Mouse (Mus musculus) kidney, embryonic 16.5 days (tissue): ENCODE measurements around the gene Syt1. TPM values are rescaled to one million over a fixed set of nuclear protein-coding genes. Genes with fewer than 3 reads are reported as not detected.

ENCODE experiments used
- ATAC-seq: fragments of 200-750 bp; cut with Nextera tagmentation; 2 replicates; pipeline ENCODE4 v1.8.0; 2017; ENCODE audit warnings: moderate TSS enrichment; ENCODE audit not compliant: low FRiP score, low TSS enrichment
- H3K27ac ChIP-seq: fragments of 300-500 bp; sonication (generic); 2 replicates; pipeline ENCODE4 v1.5.1; 2014; ENCODE audit warnings: low read length
- H3K27me3 ChIP-seq: fragments of 300-500 bp; sonication (generic); 2 replicates; pipeline ENCODE4 v1.6.1; 2014; ENCODE audit warnings: low read length, control low read depth, mixed read lengths; ENCODE audit not compliant: insufficient read depth
- H3K36me3 ChIP-seq: fragments of 300-500 bp; sonication (generic); 2 replicates; pipeline ENCODE4 v1.6.1; 2014; ENCODE audit warnings: low read length, control low read depth, mixed read lengths; ENCODE audit not compliant: insufficient read depth
- H3K4me1 ChIP-seq: fragments of 300-500 bp; sonication (generic); 2 replicates; pipeline ENCODE4 v1.6.1; 2014; ENCODE audit warnings: low read length, control low read depth, mixed read lengths; ENCODE audit not compliant: insufficient read depth
- H3K4me2 ChIP-seq: fragments of 300-500 bp; sonication (generic); replicated peaks from 2 replicates; pipeline ENCODE4 v1.6.1; 2014; ENCODE audit warnings: low read depth, low read length
- H3K4me3 ChIP-seq: fragments of 300-500 bp; sonication (generic); 2 replicates; pipeline ENCODE4 v1.5.1; 2014; ENCODE audit warnings: mild to moderate bottlenecking, low read length
- H3K9ac ChIP-seq: fragments of 300-500 bp; sonication (generic); replicated peaks from 2 replicates; pipeline ENCODE4 v1.6.1; 2014; ENCODE audit warnings: low read length
- H3K9me3 ChIP-seq: fragments of 300-500 bp; sonication (generic); 2 replicates; pipeline ENCODE4 v1.6.1; 2016; ENCODE audit warnings: low read length, control low read depth
- WGBS: fragments of 180-500 bp; shearing (Covaris S2); extraction: QIAGEN DNeasy Blood & Tissue Kit; methylation state at CpG from one replicate; pipeline ENCODE4 v1.1.7; 2014; 5-methylcytosine and 5-hydroxymethylcytosine counted together
- polyA plus RNA-seq: library from polyadenylated mRNA; unstranded; fragments of >200 nt; fragmentation: Nextera tagmentation; extraction: Ambion mirVana; gene quantifications from 2 replicates; pipeline ENCODE4 v1.2.1, GENCODE M21; 2015

The Syt1 gene
- polyA plus RNA-seq, 1 experiment from 2014 or later, result 1.2 TPM

- H3K27ac ChIP-seq, result no peak overlapping the region
- whole genome bisulfite sequencing, result 79% methylated on average over 6 of the region's 6 CpGs
- no peaks in the 10 kb centered on the region for H3K4me1 ChIP-seq
- H3K36me3 ChIP-seq, result no peaks in the 10 kb centered on the region
- H3K27me3 ChIP-seq, result no peaks in the 10 kb centered on the region
- no peak overlapping the region for H3K4me3 ChIP-seq
- no peak for ATAC-seq
- H3K9me3 ChIP-seq, result no peaks in the 10 kb centered on the region
- no peak overlapping the region for H3K4me2 ChIP-seq
- no peak overlapping the region for H3K9ac ChIP-seq
These were observed 31.1 kb downstream of the Syt1 start for GRCm38 (mm10) chr10:108979660-108980059.

DNA sequence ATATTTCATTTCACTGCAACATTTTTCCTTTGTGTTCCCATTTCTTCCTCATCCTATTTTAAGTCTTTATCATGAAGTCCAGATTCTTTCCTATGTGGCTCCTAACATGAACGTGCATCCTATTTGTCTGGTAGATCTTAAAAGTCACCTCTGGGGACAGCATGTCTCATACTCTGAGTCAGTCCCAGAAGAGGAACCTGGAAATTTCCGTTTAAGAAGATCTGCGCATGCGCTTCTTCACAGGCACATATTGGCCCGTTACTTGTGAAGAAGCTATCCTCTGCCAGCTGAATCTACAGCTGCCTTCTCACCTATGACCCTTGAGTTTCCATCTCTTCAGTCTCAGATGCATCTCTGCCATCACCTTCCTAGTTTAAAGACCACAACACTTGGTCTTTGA, 55.8 kb downstream of the Syt1 start:
- no peak for ATAC-seq
- no peaks in the 10 kb centered on the region for H3K4me1 ChIP-seq
- no peaks in the 10 kb centered on the region for H3K9me3 ChIP-seq

DNA sequence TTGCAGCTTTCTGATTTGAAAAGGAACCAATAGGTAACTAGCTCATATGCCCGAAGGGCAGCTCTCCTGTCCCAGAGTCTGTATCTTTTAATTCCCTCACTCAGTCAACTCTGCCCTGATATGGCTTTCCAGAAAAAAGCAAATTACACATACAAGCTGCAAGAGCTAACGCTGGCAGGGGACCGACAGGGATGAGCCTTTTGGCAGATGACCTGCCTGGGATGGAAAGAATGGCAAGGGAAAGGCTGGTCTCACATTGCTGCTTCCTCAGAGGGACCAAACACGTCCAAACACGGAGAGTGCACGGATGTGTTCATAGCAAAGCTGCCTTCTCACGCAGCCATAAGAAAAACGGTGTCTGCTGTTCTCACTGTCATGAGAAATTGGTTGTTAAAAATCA, 58.6 kb downstream of the Syt1 start:
- H3K9me3 ChIP-seq, result no peaks in the 10 kb centered on the region
- H3K36me3 ChIP-seq, result no peaks in the 10 kb centered on the region
- H3K27me3 ChIP-seq, result no peaks in the 10 kb centered on the region
- WGBS, result 86% methylated on average over 8 of the region's 8 CpGs
- no peak overlapping the region for H3K4me3 ChIP-seq
- no peak overlapping the region for H3K4me2 ChIP-seq
- H3K9ac ChIP-seq, result no peak overlapping the region
- no peak for ATAC-seq
- no peaks in the 10 kb centered on the region for H3K4me1 ChIP-seq
- H3K27ac ChIP-seq, result no peak overlapping the region

More for the DNA sequence above, 55.8 kb downstream of the Syt1 start:
- H3K4me3 ChIP-seq, result no peak overlapping the region
- no peak overlapping the region for H3K9ac ChIP-seq
- no peak overlapping the region for H3K27ac ChIP-seq
- H3K27me3 ChIP-seq, result no peaks in the 10 kb centered on the region
- no peaks in the 10 kb centered on the region for H3K36me3 ChIP-seq
- WGBS, result 87% methylated on average over 5 of the region's 5 CpGs
- H3K4me2 ChIP-seq, result no peak overlapping the region

GRCm38 (mm10) chr10:108936838-108937430, 73.8 kb downstream of the Syt1 start:
- H3K4me3 ChIP-seq, result no peak overlapping the region
- no peaks in the 10 kb centered on the region for H3K27me3 ChIP-seq
- no peaks in the 10 kb centered on the region for H3K4me1 ChIP-seq
- no peak overlapping the region for H3K4me2 ChIP-seq
- H3K9me3 ChIP-seq, result no peaks in the 10 kb centered on the region
- H3K36me3 ChIP-seq, result no peaks in the 10 kb centered on the region
- H3K9ac ChIP-seq, result no peak overlapping the region
- H3K27ac ChIP-seq, result no peak overlapping the region
- no peak for ATAC-seq
- WGBS, result 67% methylated on average over 10 of the region's 10 CpGs

GRCm38 (mm10) chr10:108930299-108930698, 80.5 kb downstream of the Syt1 start:
- Histone ChIP-seq H3K4me3 (no peak overlapping the region), H3K9ac (no peak overlapping the region), H3K4me1 (no peaks in the 10 kb centered on the region), H3K27me3 (no peaks in the 10 kb centered on the region), H3K36me3 (no peaks in the 10 kb centered on the region), H3K4me2 (no peak overlapping the region), H3K9me3 (no peaks in the 10 kb centered on the region), H3K27ac (no peak overlapping the region)
- WGBS, result 27% methylated on average over 3 of the region's 3 CpGs
- ATAC-seq, result peak; percentile 93

DNA sequence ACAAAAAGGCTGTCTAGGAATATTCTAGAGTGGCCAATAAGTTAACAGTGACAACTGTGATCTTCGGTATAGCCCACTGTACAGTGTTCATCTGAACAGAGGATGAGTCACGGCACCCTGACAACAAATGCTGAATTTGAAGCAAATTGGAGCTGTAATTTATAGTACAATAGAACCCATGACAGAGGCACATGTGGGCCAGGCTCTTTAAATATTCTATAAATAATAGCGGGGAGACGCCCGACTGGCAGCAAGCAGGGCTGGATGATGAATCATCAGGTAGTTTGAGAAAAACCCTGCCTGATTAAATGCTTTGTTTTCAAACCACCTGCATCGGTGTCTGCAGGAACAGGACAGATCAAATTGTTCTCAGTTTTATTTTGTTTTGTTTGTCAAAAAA, 81.1 kb downstream of the Syt1 start:
- WGBS, result 37% methylated on average over 6 of the region's 6 CpGs
- ATAC-seq, result peak; percentile 31; the same call in 1 of the 2 replicates
- H3K4me2 ChIP-seq, result no peak overlapping the region
- no peaks in the 10 kb centered on the region for H3K36me3 ChIP-seq
- no peak overlapping the region for H3K27ac ChIP-seq
- no peak overlapping the region for H3K4me3 ChIP-seq
- H3K9ac ChIP-seq, result no peak overlapping the region
- no peaks in the 10 kb centered on the region for H3K27me3 ChIP-seq
- H3K9me3 ChIP-seq, result no peaks in the 10 kb centered on the region
- H3K4me1 ChIP-seq, result no peaks in the 10 kb centered on the region

DNA sequence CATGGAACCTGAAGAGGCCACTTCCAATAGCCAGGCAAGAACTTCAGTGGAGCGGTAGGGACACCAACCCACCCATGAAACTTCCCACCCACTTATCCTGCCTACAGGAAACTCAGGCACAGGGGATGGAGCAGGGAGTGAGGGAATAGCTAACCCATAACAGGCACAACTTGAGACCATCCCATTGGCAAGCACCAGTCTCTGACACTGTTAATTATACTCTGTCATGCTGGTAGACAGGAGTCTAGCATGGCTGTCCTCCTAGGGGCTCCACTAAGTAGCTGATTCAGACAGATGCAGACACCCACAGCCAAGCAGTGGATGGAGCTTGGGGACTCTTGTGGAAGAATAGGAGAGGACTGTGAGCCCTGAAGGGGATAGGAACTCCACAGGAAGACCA, 105.5 kb downstream of the Syt1 start:
- whole genome bisulfite sequencing, result 89% methylated on average over 1 of the region's 1 CpGs
- no peak for ATAC-seq

DNA sequence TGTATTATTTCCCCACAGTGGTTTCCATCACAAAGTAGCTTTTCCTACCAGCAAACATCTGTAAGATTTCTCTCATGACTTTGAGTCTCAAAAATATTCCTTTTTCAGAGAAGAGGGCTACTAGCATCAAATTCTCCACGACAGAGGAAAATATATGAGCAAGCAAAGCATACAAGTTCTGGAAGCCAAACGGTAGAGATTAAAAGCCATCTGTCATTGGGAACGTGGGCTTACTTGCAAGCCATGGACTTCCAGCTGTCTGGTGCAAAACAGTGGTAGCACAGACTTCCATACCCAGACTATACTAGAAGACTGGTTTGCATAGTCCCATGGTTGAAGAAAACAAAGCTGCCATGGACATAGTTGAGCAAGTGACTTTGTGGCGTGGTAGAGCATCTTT, 106.4 kb downstream of the Syt1 start:
- ATAC-seq, result no peak
- no peaks in the 10 kb centered on the region for H3K4me1 ChIP-seq
- H3K4me3 ChIP-seq, result no peak overlapping the region
- no peak overlapping the region for H3K27ac ChIP-seq
- no peaks in the 10 kb centered on the region for H3K36me3 ChIP-seq
- H3K9ac ChIP-seq, result no peak overlapping the region
- H3K4me2 ChIP-seq, result no peak overlapping the region
- 59% methylated on average over 4 of the region's 4 CpGs for WGBS
- no peaks in the 10 kb centered on the region for H3K9me3 ChIP-seq
- no peaks in the 10 kb centered on the region for H3K27me3 ChIP-seq

More for the DNA sequence above, 105.5 kb downstream of the Syt1 start:
- no peaks in the 10 kb centered on the region for H3K27me3 ChIP-seq
- H3K27ac ChIP-seq, result no peak overlapping the region
- no peaks in the 10 kb centered on the region for H3K4me1 ChIP-seq
- H3K4me2 ChIP-seq, result no peak overlapping the region
- no peak overlapping the region for H3K4me3 ChIP-seq
- no peak overlapping the region for H3K9ac ChIP-seq
- no peaks in the 10 kb centered on the region for H3K9me3 ChIP-seq
- H3K36me3 ChIP-seq, result no peaks in the 10 kb centered on the region

- Histone ChIP-seq H3K4me3 (no peak overlapping the region), H3K27me3 (no peaks in the 10 kb centered on the region), H3K36me3 (no peaks in the 10 kb centered on the region), H3K9ac (no peak overlapping the region), H3K4me2 (no peak overlapping the region), H3K4me1 (no peaks in the 10 kb centered on the region), H3K27ac (no peak overlapping the region), H3K9me3 (no peaks in the 10 kb centered on the region)
- WGBS, result 85% methylated on average over 5 of the region's 5 CpGs
- ATAC-seq, result no peak
These were observed 114.3 kb downstream of the Syt1 start for GRCm38 (mm10) chr10:108896529-108896928.

DNA sequence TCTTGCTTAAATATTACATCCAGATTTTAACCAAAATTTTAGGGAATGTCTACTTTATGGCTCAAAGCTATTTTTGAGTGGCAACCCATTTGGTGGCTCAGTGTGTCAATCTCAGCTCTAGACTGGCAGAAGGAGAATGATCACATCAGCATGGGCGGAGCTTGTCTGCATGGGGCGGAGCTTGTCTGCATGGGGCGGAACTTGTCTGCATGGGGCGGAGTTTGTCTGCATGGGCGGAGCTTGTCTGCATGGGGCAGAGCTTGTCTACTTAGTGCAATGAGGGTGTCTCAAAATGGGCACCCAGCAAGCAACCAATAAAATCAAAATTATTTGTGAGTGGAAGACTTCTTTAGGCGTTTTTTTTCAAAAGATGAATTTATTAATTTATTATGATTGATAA, 117.5 kb downstream of the Syt1 start:
- no peaks in the 10 kb centered on the region for H3K9me3 ChIP-seq
- H3K27me3 ChIP-seq, result no peaks in the 10 kb centered on the region
- no peaks in the 10 kb centered on the region for H3K36me3 ChIP-seq
- H3K4me3 ChIP-seq, result no peak overlapping the region
- H3K4me2 ChIP-seq, result no peak overlapping the region
- no peak overlapping the region for H3K27ac ChIP-seq
- H3K4me1 ChIP-seq, result no peaks in the 10 kb centered on the region
- no peak overlapping the region for H3K9ac ChIP-seq
- 91% methylated on average over 6 of the region's 6 CpGs for WGBS
- no peak for ATAC-seq
